Mouse (Mus musculus) neural tube, embryonic 13.5 days (tissue): ENCODE results near the gene Tbl3. TPM values are rescaled to one million over a fixed set of nuclear protein-coding genes. Genes with fewer than 3 reads are reported as not detected.
"Not testable (repeated sequence)": the region's sequence is repeated elsewhere in the genome, so short reads cannot be mapped to it uniquely, and the experiment has no call there.

Source experiments
- ATAC-seq: fragments of 200-750 bp; cut with Nextera tagmentation; 2 replicates; pipeline ENCODE4 v1.8.0; 2017; ENCODE audit warnings: low read depth, mild to moderate bottlenecking, moderate TSS enrichment, moderate library complexity
- H3K27ac ChIP-seq: fragments of 300-500 bp; sonication (generic); replicated peaks from 2 replicates; pipeline ENCODE4 v1.5.1; 2015; ENCODE audit warnings: moderate library complexity, mild to moderate bottlenecking, inconsistent platforms
- H3K27me3 ChIP-seq: fragments of 300-500 bp; sonication (generic); 2 replicates; pipeline ENCODE4 v1.6.1; 2015; ENCODE audit warnings: mild to moderate bottlenecking, inconsistent platforms
- H3K36me3 ChIP-seq: fragments of 300-500 bp; sonication (generic); 2 replicates; pipeline ENCODE4 v1.6.1; 2015; ENCODE audit warnings: mild to moderate bottlenecking, inconsistent platforms
- H3K4me1 ChIP-seq: fragments of 300-500 bp; sonication (generic); replicated peaks from 2 replicates; pipeline ENCODE4 v1.6.1; 2015; ENCODE audit warnings: inconsistent platforms
- H3K4me2 ChIP-seq: fragments of 300-500 bp; sonication (generic); 2 replicates; pipeline ENCODE4 v1.6.1; 2015; ENCODE audit warnings: inconsistent platforms, mild to moderate bottlenecking, moderate library complexity
- H3K4me3 ChIP-seq: fragments of 300-500 bp; sonication (generic); 2 replicates; pipeline ENCODE4 v1.5.1; 2015; ENCODE audit warnings: mild to moderate bottlenecking, inconsistent platforms
- H3K9ac ChIP-seq: fragments of 300-500 bp; sonication (generic); 2 replicates; pipeline ENCODE4 v1.6.1; 2015; ENCODE audit warnings: moderate library complexity, mild to moderate bottlenecking, inconsistent platforms
- H3K9me3 ChIP-seq: fragments of 300-500 bp; sonication (generic); 2 replicates; pipeline ENCODE4 v1.6.1; 2016; ENCODE audit warnings: inconsistent platforms
- WGBS: fragments of 180-500 bp; shearing (Covaris S2); methylation state at CpG from one replicate; pipeline ENCODE4 v1.1.7; 2015; 5-methylcytosine and 5-hydroxymethylcytosine counted together
- polyA plus RNA-seq: library from polyadenylated mRNA; unstranded; fragments of >200 nt; fragmentation: Nextera tagmentation; extraction: Ambion mirVana; gene quantifications from 2 replicates; pipeline ENCODE4 v1.2.1, GENCODE M21; 2015

Tbl3 gene
- polyA plus RNA-seq, 1 experiment from 2014 or later = 64.0 TPM

- peak within 1 kb of the TSS; percentile 87 for H3K4me3 ChIP-seq
- no peaks in the 10 kb centered on the region for H3K9me3 ChIP-seq
- ATAC-seq = peak; percentile 72
- peaks cover 31% of the 10 kb centered on the region for H3K4me1 ChIP-seq
- under 1% methylated on average over 30 of the region's 30 CpGs for WGBS
- H3K4me2 ChIP-seq = peak within 1 kb of the TSS; percentile 95
- peak within 1 kb of the TSS; percentile 96 for H3K9ac ChIP-seq
- peaks cover 18% of the 10 kb centered on the region for H3K36me3 ChIP-seq
- H3K27ac ChIP-seq = peak within 1 kb of the TSS; percentile 86
- H3K27me3 ChIP-seq = 0 out of 2 replicates have a peak, but pooled peaks cover 10% of the 10 kb centered on the region
Observed at GRCm38 (mm10) chr17:24724184-24724583, 16.7 kb upstream of the Tbl3 start, which contains the start of gene Ndufb10. Ndufb10 (minus strand) TSS chr17:24724478.

DNA sequence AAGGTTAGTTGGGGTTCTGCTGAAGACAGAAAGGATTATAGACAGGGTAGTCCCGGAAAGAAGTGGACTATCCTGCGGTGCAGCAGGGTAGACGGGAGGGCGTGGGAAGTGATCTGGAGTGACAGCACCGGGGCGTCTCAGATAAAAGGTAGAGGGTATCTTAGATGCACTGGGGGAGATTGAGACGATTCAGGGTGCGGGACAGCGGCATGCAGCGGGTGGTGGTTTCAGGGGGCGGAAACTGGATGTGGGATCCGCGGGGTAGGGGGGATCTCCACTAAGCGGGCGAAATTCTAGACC, 16.4 kb upstream of the Tbl3 start:
- H3K9ac ChIP-seq = peak overlapping the region; percentile 96
- H3K27me3 ChIP-seq = 0 out of 2 replicates have a peak, but pooled peaks cover 10% of the 10 kb centered on the region
- H3K4me3 ChIP-seq = peak overlapping the region; percentile 87
- ATAC-seq = no peak; the same call in 1 of the 2 replicates
- WGBS = under 1% methylated on average over 15 of the region's 15 CpGs
- H3K4me2 ChIP-seq = peak overlapping the region; percentile 95
- H3K36me3 ChIP-seq = peaks cover 18% of the 10 kb centered on the region
- H3K27ac ChIP-seq = peak overlapping the region; percentile 86
- no peaks in the 10 kb centered on the region for H3K9me3 ChIP-seq
- H3K4me1 ChIP-seq = peaks cover 35% of the 10 kb centered on the region

GRCm38 (mm10) chr17:24723122-24723880, 15.8 kb upstream of the Tbl3 start:
- peak overlapping the region; percentile 86 for H3K27ac ChIP-seq
- H3K4me1 ChIP-seq = peaks cover 40% of the 10 kb centered on the region
- peak overlapping the region; percentile 87 for H3K4me3 ChIP-seq
- H3K9me3 ChIP-seq = no peaks in the 10 kb centered on the region
- 3% methylated on average over 12 of the region's 12 CpGs for WGBS
- 0 out of 2 replicates have a peak, but pooled peaks cover 9% of the 10 kb centered on the region for H3K27me3 ChIP-seq
- peak overlapping the region; percentile 96 for H3K9ac ChIP-seq
- H3K36me3 ChIP-seq = peaks cover 18% of the 10 kb centered on the region
- no peak for ATAC-seq
- peak overlapping the region; percentile 95 for H3K4me2 ChIP-seq

- H3K27ac ChIP-seq = no peak overlapping the region
- H3K4me2 ChIP-seq = peak overlapping the region; percentile 95
- 32% methylated on average over 13 of the region's 13 CpGs for WGBS
- peaks cover 42% of the 10 kb centered on the region for H3K4me1 ChIP-seq
- H3K27me3 ChIP-seq = 0 out of 2 replicates have a peak, but pooled peaks cover under 1% of the 10 kb centered on the region
- no peaks in the 10 kb centered on the region for H3K9me3 ChIP-seq
- H3K9ac ChIP-seq = peak overlapping the region; percentile 96
- no peak for ATAC-seq
- H3K4me3 ChIP-seq = peak overlapping the region; percentile 87; the same call in 1 of the 2 replicates
- peaks cover 18% of the 10 kb centered on the region for H3K36me3 ChIP-seq
Observed at GRCm38 (mm10) chr17:24722220-24722924, 14.9 kb upstream of the Tbl3 start.

- not testable (repeated sequence) for H3K27me3 ChIP-seq, H3K27ac ChIP-seq, H3K9me3 ChIP-seq, ATAC-seq
- H3K4me3 ChIP-seq = peak overlapping the region; percentile 87
- peaks cover 26% of the 10 kb centered on the region for H3K36me3 ChIP-seq
- peak overlapping the region; percentile 71 for H3K9ac ChIP-seq
- WGBS = 65% methylated on average over 7 of the region's 7 CpGs
- peak overlapping the region; percentile 78 for H3K4me2 ChIP-seq
- H3K4me1 ChIP-seq = peaks cover 42% of the 10 kb centered on the region
Observed at GRCm38 (mm10) chr17:24721383-24721955, 14.0 kb upstream of the Tbl3 start.

- H3K27ac ChIP-seq = not testable (repeated sequence)
- H3K9ac ChIP-seq = peak overlapping the region; percentile 91
Observed at GRCm38 (mm10) chr17:24720616-24721015, 13.2 kb upstream of the Tbl3 start.

DNA sequence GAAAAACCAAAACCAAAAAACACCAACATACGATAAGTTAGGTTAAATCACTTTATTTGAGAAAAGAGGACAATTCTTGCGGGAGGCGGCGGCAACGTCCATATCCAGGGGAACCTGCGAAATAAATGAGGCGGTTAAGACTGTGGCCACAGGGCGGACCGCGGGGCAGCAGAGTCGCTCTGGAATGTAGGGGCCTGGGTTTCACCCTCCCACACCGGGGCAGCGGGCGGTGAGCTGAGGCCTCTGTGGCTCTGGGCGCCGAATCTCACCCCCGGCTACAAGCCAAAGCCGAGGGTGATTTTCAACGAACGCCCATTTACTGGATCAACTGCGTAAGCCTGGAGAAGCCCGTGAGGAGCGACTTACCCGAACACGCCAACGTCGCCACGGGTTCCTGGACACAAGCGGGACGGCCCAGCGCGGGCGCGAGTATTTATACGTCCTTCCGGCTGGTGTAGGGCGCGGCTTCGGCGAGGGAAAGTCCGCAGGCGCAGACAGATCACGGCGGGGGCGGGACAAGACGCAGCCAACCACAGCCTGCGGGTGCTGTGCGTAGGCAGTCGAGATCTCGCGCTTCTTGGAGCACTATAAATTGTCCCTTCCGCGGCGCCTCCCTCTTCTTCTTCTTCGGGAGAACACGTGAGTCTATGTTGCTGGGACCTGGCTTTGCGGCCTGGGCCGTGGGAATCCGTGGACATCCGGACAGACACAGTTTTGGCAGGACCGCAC, 12.2 kb upstream of the Tbl3 start:
- Histone ChIP-seq H3K4me1 (peaks cover 42% of the 10 kb centered on the region), H3K4me2 (peak overlapping the region; percentile 78), H3K9ac (peak overlapping the region; percentile 92), H3K27ac (peak overlapping the region; percentile 88), H3K9me3 (no peaks in the 10 kb centered on the region), H3K36me3 (peaks cover 38% of the 10 kb centered on the region), H3K4me3 (peak overlapping the region; percentile 87), H3K27me3 (no peaks in the 10 kb centered on the region)
- under 1% methylated on average over 61 of the region's 61 CpGs for WGBS
- ATAC-seq = peak; percentile 97

More at GRCm38 (mm10) chr17:24720616-24721015, 13.2 kb upstream of the Tbl3 start:
- H3K27me3 ChIP-seq, ATAC-seq, H3K9me3 ChIP-seq: not testable (repeated sequence)
- Histone ChIP-seq H3K4me1 (peaks cover 42% of the 10 kb centered on the region), H3K4me3 (peak overlapping the region; percentile 87), H3K36me3 (peaks cover 34% of the 10 kb centered on the region), H3K4me2 (peak overlapping the region; percentile 78)
- WGBS = under 1% methylated on average over 11 of the region's 11 CpGs

GRCm38 (mm10) chr17:24718938-24719337, 11.5 kb upstream of the Tbl3 start:
- peaks cover 42% of the 10 kb centered on the region for H3K4me1 ChIP-seq
- H3K27me3 ChIP-seq, ATAC-seq, H3K9me3 ChIP-seq, H3K27ac ChIP-seq: not testable (repeated sequence)
- WGBS = 66% methylated on average over 5 of the region's 5 CpGs
- peak overlapping the region; percentile 92 for H3K9ac ChIP-seq
- peaks cover 38% of the 10 kb centered on the region for H3K36me3 ChIP-seq
- H3K4me2 ChIP-seq = peak overlapping the region; percentile 67
- H3K4me3 ChIP-seq = peak overlapping the region; percentile 87

GRCm38 (mm10) chr17:24717943-24718342, 10.5 kb upstream of the Tbl3 start, which contains the start of the genes Rnf151 and Rps2:
Rnf151 (minus strand) TSS chr17:24718063.
Rps2 (plus strand) TSS chr17:24718116.
- Histone ChIP-seq H3K4me2 (peak within 1 kb of the TSS; percentile 67), H3K9me3 (no peaks in the 10 kb centered on the region), H3K36me3 (peaks cover 38% of the 10 kb centered on the region), H3K9ac (peak within 1 kb of the TSS; percentile 92), H3K4me1 (peaks cover 33% of the 10 kb centered on the region), H3K27ac (no peak within 1 kb of the TSS), H3K4me3 (peak within 1 kb of the TSS; percentile 87), H3K27me3 (no peaks in the 10 kb centered on the region)
- 77% methylated on average over 4 of the region's 4 CpGs for WGBS
- ATAC-seq = no peak

DNA sequence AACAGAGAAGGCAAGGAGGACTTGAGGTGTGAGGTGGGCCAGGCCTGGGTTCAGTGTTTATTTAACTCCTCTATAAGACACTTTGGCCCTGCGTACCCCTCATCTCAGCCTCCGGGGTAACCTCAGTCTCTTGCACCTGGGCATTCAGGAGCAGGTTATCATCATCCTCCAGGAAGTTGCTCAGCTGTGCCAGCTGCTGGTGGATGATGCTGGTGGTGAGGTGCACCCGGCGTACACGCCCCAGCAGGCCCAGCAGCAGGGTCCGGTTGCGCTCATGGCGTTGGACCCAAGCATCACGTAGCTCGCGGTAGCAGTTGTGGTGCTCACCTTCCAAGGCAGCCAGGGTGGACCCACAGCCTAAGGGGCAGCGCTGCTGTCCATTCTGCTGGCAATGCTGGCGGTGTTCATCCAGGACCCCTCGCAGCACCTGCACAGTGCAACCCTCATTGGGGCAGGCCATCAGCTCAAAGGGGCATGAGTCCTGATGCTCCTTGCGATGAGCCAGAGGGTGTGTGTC, 8.8 kb upstream of the Tbl3 start:
- Histone ChIP-seq H3K4me2 (no peak overlapping the region), H3K27me3 (no peaks in the 10 kb centered on the region), H3K4me1 (peaks cover 16% of the 10 kb centered on the region), H3K9me3 (no peaks in the 10 kb centered on the region), H3K4me3 (no peak overlapping the region), H3K9ac (no peak overlapping the region), H3K27ac (no peak overlapping the region), H3K36me3 (peaks cover 22% of the 10 kb centered on the region)
- 95% methylated on average over 15 of the region's 15 CpGs for WGBS
- no peak for ATAC-seq

DNA sequence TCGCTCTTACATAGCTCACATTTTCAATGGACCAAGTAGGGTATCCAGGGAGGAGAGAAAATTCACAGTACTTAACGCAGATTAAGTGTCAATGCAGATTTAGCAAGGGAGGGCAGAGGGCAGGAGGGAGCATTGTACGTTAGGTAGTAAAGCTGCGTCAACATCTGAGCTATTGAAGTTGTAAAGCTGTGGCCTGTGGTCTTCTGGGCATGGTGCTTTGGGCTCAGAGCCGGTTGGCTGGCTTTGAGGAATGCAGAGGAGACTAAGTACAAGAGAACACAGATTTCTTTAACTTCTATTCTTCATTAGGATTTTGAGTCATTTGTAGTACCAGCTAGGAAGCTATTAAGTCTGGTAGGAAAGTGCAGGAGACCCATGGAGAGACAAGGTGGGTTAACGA, 8.1 kb upstream of the Tbl3 start:
- Histone ChIP-seq H3K9ac (no peak overlapping the region), H3K27ac (no peak overlapping the region), H3K4me2 (no peak overlapping the region), H3K4me1 (peaks cover 11% of the 10 kb centered on the region), H3K36me3 (peaks cover 20% of the 10 kb centered on the region), H3K27me3 (no peaks in the 10 kb centered on the region), H3K4me3 (no peak overlapping the region), H3K9me3 (no peaks in the 10 kb centered on the region)
- 49% methylated on average over 6 of the region's 6 CpGs for WGBS
- ATAC-seq = no peak
